Mouse (Mus musculus) retina, adult 2 months (tissue): ENCODE results near the gene Cmtm5.
"Not testable (repeated sequence)": the region's sequence is repeated elsewhere in the genome, so short reads cannot be mapped to it uniquely, and the experiment has no call there.

Source experiments
- DNase-seq: peaks from one replicate; pipeline ENCODE4 v3.0.0-alpha.2; 2012; ENCODE audit warnings: low read depth, low spot score

Gene Cmtm5

GRCm38 (mm10) chr14:54959197-54959596 is 23.1 kb downstream of the Cmtm5 start:
- DNase-seq = no peak

- not testable (repeated sequence) for DNase-seq
Measured at GRCm38 (mm10) chr14:54959853-54960613, 24.0 kb downstream of the Cmtm5 start.

GRCm38 (mm10) chr14:54960769-54961168 is 24.7 kb downstream of the Cmtm5 start:
- DNase-seq = no peak

- DNase-seq = no peak
Measured at GRCm38 (mm10) chr14:54961487-54961886, 25.4 kb downstream of the Cmtm5 start.

GRCm38 (mm10) chr14:54962714-54963113 is 26.7 kb downstream of the Cmtm5 start:
- DNase-seq = no peak

GRCm38 (mm10) chr14:54963727-54964126 is 27.7 kb downstream of the Cmtm5 start:
- no peak for DNase-seq

- no peak for DNase-seq
Measured at GRCm38 (mm10) chr14:54965044-54965443, 29.0 kb downstream of the Cmtm5 start.

GRCm38 (mm10) chr14:54965631-54966030 is 29.6 kb downstream of the Cmtm5 start:
- no peak for DNase-seq

- DNase-seq = no peak
Measured at GRCm38 (mm10) chr14:54966320-54966977, 30.4 kb downstream of the Cmtm5 start, which contains the start of gene Myh6. Gene Myh6 (minus strand): TSS chr14:54966927.

GRCm38 (mm10) chr14:54967874-54968273 is 31.8 kb downstream of the Cmtm5 start:
- no peak for DNase-seq

- DNase-seq = no peak
Measured at GRCm38 (mm10) chr14:54968344-54968743, 32.3 kb downstream of the Cmtm5 start.

GRCm38 (mm10) chr14:54972786-54973185 is 36.7 kb downstream of the Cmtm5 start:
- DNase-seq = not testable (repeated sequence)

GRCm38 (mm10) chr14:54974068-54974791 is 38.2 kb downstream of the Cmtm5 start:
- DNase-seq = no peak

- DNase-seq = no peak
Measured at GRCm38 (mm10) chr14:54976633-54977032, 40.6 kb downstream of the Cmtm5 start, which contains the start of gene Gm17428. Gene Gm17428 (plus strand): TSS chr14:54976933.

GRCm38 (mm10) chr14:54978664-54979063 is 42.6 kb downstream of the Cmtm5 start:
- no peak for DNase-seq

GRCm38 (mm10) chr14:54981934-54982333 is 45.9 kb downstream of the Cmtm5 start:
- no peak for DNase-seq

- not testable (repeated sequence) for DNase-seq
Measured at GRCm38 (mm10) chr14:54988350-54988874, 52.4 kb downstream of the Cmtm5 start.
